Mouse (Mus musculus): ENCODE measurements at regions not wholly inside any gene's neighbourhood (a gene's known extent, or its start where the extent isn't known, plus 50 kb on each side); places are given as distances from the start of the nearest gene placed in this dataset.

DNA sequence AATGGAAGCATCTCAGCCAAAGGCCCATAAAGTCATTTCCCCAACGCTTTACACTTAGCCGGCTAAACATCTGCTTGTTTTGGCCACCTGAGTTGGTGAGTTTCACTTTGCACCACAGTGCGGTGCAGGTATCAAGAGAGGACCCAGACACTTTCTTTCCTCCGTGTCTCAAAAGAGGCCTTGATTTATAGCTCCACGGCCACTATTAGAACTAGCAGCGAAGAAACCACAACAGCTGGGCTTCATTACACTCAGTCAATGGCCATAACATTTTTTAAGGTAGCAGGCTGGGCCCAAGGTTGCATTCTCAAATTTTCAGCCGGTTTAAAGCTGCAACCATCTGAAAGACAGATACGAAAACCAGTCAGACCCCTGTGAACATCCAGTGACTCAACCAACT, 103.4 kb downstream of the Mreg start:
- no peak for DNase-seq

DNA sequence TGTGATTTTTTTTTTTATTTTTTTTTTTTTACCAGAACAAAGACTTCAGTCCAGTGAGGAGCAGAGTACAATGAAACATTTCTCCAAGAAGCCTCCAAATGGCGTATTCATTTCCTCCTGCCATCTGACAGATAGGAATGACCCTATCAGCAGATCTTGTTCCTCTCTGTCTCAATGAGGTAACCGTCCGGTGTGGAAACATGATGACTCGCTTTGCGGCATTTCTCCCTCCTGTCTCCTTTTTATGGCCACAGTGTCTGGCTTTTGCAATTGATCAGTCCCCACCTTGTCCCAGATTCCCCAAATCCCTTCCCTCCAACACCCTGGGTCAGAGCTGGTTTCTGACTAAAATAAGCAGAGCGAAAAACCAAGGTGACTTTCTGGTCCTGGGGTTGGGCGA, 105.0 kb downstream of the Mreg start:
- no peak for DNase-seq

- DNase-seq = no peak
These were observed 105.5 kb downstream of the Mreg start for GRCm38 (mm10) chr1:72106655-72107054.

DNA sequence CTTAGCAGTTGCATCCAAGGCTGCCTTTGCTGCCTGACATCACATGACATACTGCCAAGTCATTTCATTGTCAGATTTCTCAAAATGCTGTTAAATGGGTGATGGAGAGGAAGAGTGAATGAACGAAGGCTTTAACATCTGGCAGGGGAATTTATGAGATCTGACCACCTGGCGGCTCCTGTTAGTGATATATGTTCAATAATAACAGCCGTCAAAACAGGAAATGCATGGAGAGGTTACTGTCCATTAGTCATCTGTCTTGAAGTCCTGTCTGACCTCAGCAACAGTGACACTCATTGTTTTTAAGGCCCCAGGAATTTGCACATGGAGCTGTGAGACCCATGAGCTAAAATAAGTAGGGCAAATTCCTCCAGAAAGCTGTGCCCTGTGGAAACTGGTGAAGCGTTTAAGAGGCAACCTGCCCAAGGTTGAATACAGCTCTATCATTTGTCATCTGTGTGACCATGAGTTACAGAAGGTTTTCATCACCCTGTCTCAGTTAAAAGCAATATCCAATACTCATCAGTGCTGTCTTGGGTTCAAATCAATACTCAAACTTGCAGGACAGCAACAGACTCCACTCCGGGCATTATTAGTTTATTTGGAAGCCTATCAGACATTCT, 106.6 kb downstream of the Mreg start:
- no peak for DNase-seq

GRCm38 (mm10) chr1:72103962-72104361, 108.1 kb downstream of the Mreg start:
- no peak for DNase-seq

- no peak for DNase-seq
These were observed 108.7 kb downstream of the Mreg start for GRCm38 (mm10) chr1:72103387-72103786.

DNA sequence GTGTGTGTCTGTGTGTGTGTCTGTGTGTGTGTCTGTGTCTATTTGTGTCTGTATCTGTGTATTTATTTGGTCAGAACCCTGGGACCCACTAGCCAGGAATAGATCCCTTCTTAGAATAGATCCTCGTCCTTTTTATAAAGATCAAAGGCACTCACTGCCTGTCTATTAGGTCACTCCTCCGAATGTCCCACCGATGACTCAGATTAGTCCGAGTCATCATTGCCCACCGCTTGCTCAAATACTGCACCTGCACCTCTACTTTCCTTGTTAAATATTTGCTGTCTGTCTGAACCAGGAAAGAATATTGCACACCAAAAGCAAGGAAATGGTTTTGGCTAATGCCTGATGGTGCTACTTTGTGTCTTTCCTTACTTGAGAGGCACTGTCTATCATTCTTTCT, 112.7 kb downstream of the Mreg start:
- DNase-seq = no peak

- DNase-seq = no peak
These were observed 120.8 kb downstream of the Mreg start for GRCm38 (mm10) chr1:72091344-72091743.

GRCm38 (mm10) chr1:72085661-72086060, 126.4 kb downstream of the Mreg start:
- no peak for DNase-seq

GRCm38 (mm10) chr1:72084219-72084618, 127.9 kb downstream of the Mreg start:
- no peak for DNase-seq

DNA sequence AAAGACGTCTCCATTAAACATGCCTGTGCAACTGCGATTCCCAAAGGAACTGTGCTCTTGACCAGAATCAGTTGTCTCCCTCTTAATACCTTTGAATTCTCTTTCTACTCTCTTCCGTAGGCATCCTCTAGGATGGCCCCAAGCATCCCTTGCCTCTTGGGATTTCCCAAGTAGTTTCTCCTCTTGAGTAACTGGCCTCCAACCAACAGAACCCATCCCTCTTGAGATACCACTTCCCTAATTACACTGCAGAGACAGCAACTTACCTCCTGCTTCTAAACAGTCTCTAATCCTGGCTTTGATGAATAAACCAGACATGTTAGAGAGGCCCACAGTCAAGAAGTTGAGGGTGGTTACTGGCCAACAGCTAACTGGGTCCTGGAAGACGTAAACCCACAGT, 129.7 kb downstream of the Mreg start:
- no peak for DNase-seq

GRCm38 (mm10) chr1:72081811-72082210, 130.3 kb downstream of the Mreg start:
- peak; percentile 66 for DNase-seq

DNA sequence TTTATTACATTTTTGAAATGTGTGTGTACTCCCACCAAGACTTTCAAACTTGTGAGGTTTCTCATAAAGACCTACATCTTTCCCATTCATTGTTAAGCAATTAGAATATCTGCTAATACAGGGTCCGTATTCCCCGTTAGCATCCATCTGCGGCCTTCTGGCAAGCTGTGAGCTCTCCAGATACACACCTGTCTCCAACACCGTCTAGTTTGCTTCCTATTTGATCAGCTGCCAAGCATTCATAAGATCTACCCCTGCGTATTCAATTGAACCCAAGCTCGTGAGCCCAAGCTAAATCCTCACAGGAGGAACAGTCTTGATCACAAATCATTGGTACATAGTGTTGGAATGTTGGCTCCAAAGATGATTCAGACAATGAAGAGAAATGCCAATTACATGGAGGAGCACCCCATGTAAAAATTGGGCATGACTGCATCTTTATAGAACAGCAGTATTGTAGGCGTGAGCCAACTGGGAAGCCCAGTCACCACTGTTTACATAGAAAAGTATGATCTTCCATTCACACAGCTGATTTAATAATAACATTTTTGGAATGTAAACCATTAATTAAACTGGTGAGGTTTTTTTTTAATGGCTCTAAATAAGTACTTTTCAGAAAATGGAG, 133.1 kb downstream of the Mreg start:
- no peak for DNase-seq

- DNase-seq = no peak
These were observed 135.8 kb downstream of the Mreg start for GRCm38 (mm10) chr1:72076341-72076740.

DNA sequence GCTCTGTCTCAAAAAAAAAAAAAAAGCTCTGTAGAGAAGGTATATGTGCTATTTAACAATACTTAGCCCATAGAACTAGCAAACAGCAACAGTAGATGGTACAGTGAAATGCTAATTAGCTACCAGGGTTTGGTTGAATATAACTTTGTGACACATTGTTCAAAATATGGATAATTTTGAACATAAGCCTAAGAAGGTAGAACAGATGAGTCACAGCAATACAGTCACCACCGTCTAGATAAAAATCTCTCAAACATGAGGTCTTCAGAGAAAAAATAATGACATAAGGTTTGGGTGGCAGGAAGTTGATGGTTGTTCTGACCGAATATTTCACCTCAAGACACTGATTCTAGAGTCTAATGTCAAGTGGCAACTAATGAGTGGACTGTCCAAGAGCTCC, 136.6 kb downstream of the Mreg start:
- no peak for DNase-seq

- no peak for DNase-seq
These were observed 138.9 kb downstream of the Mreg start for GRCm38 (mm10) chr1:72073245-72073644.

- no peak for DNase-seq
These were observed 141.6 kb downstream of the Mreg start for GRCm38 (mm10) chr1:72070489-72070888.

DNA sequence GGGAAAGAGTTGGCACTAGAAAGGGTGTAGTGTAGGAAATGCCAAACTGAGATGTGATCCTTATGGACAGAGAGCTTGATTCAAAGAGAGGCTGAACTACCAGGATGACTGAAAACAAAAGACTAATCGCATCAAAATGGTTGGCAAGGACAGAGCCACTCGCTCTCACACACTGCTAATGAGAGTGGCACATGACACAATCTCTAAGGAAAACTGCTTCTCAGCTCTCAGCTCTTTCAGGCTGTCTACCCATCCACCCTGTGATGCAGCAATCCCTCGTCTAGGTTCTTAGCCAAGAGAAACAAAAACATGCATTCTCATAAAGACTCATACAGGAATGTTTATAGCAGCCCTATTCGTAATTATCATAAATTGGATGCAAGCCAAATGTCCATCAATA, 143.1 kb downstream of the Mreg start:
- no peak for DNase-seq

DNA sequence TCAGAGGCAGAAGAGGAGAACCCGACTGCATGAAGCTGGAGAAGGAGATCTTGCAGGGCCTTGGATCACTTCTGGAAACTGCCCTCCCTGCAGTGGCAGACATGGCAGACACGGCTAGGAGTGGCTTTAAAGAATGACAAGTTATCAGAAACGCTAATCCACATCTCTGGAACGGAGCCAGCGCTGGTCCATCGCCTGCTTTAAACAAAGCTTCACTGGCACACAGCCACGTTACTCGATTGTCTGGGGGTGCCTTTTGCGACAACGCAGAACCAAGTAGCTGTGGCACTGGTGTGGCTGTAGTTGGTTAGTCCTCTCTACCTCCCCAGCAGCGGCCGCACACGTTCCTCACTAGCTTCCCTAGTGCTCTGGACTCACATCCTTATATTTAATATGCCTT, 147.0 kb downstream of the Mreg start:
- no peak for DNase-seq

DNA sequence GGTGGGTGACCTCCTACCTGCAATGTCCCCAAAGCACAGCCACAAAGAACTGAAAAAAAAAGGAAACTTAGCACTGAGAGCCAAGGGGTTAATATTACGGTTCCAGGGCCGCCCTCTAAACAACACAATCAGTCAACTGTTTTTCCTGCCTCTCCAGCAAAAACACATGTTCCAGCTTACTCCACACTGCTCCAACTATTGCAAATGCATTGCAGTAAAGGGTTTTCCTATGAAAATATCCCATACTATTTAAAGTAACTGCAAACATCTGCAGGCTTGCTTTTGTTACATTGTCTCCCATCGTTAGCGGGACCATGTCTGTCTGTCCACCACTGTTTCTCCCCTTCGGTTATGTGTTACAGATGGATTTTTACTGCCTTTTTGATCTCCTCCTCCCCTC, 151.7 kb downstream of the Mreg start:
- DNase-seq = no peak

DNA sequence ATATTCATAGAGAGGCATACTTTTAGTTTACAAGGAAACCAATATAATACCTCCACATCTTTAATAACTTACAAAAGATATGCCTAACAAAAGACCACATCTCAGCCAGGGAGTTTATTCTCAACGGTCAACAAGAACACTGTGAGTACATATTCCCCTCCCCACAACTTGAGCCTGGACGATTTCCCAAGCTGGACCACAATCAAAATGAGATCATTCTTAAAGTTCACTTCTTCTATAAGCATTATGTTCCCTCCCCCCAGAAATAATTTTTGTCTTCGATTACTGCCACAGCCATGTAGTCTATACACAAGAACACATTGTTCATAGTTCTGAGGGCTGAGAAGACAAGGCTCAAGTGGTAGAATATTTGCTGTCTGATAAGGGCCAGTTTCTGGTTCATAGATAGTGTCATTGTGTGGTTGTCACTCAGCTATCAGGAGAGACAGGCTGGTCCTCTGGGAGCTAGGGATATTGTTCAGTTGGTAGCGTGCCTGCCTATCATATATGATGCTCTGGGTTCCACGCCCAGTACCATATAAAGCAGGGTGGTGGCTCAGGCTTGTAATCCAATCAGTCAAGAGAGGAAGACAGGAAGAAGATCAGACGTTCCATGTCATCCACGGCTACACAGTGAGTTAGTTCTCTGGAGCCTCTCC, 153.9 kb downstream of the Mreg start:
- no peak for DNase-seq

GRCm38 (mm10) chr1:72054541-72054940, 157.6 kb downstream of the Mreg start:
- no peak for DNase-seq

DNA sequence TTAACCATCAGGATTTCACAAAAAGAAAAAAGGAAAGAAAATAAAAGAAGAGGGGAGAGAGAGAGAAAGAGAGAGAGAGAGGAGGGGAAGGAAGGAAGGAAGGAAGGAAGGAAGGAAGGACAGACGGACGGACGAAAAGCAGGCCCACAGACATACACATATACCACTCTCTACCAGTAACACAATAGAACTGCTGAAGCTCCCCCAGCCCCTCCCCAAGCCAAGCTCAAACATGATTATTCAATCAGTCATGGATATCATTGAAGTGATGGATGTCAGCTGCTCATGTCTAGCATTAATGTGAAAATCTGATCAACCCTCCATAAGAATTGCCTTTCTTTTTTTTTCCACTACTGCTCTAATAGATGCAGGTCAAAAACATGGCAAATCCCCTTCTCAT, 161.2 kb downstream of the Mreg start:
- no peak for DNase-seq

DNA sequence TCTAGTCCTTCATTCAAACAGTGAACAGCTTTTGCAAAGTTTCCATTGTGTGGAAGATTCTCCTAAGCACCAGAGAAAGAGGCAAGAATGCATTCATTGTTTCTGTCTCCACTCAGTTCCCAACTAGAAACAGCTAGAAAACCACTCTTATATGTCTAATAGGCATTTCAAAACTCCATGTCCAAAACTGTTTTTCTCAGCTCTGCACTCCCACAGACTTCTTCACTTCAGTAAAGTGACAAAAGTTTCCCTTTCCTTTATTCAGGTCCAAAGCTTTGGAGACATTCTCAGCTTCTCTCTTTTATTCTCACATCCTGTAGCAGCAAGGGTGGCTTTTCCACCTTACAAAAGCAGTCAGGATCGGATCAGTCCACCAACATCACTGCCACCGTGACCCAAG, 166.0 kb downstream of the Mreg start:
- no peak for DNase-seq
